Mouse (Mus musculus) ES-E14 (cell line): Measurements from ENCODE around the gene Scn3b.

ENCODE experiments used
- HCFC1 ChIP-seq: IDR thresholded peaks from 2 replicates; pipeline ENCODE4 v1.6.1; 2012; ENCODE audit warnings: low read length, inconsistent platforms, borderline replicate concordance; ENCODE audit not compliant: insufficient read depth
- MAFK ChIP-seq: IDR thresholded peaks from 2 replicates; pipeline ENCODE4 v1.6.1; 2014; ENCODE audit warnings: mild to moderate bottlenecking, low read depth, low read length, inconsistent platforms; ENCODE audit not compliant: insufficient read depth
- ZC3H11A ChIP-seq: IDR thresholded peaks from 2 replicates; pipeline ENCODE4 v1.6.1; 2012; ENCODE audit warnings: low read depth, mild to moderate bottlenecking, inconsistent platforms, low read length, borderline replicate concordance
- ZNF384 ChIP-seq: IDR thresholded peaks from 2 replicates; pipeline ENCODE4 v1.6.1; 2012; ENCODE audit warnings: low read depth, low read length, inconsistent platforms

GRCm38 (mm10) chr9:40339578-40339977 lies 70.6 kb downstream of the Scn3b start:
- no peak for TF ChIP-seq ZNF384
- TF ChIP-seq HCFC1 = no peak
- no peak for TF ChIP-seq MAFK
- no peak for TF ChIP-seq ZC3H11A
